Mouse (Mus musculus) megakaryocyte, embryonic 14.5 days (primary cell): ENCODE results near the gene Serpina1e.
"Not testable (repeated sequence)": the region's sequence is repeated elsewhere in the genome, so short reads cannot be mapped to it uniquely, and the experiment has no call there.

ENCODE experiments used
- FLI1 ChIP-seq: IDR thresholded peaks from 2 replicates; pipeline ENCODE4 v1.6.1; 2012; ENCODE audit warnings: low read length, inconsistent platforms, mixed read lengths
- GATA1 ChIP-seq: IDR thresholded peaks from 3 replicates; pipeline ENCODE4 v1.6.1; 2012; ENCODE audit warnings: mixed read lengths, low read length, inconsistent platforms, borderline replicate concordance

DNA sequence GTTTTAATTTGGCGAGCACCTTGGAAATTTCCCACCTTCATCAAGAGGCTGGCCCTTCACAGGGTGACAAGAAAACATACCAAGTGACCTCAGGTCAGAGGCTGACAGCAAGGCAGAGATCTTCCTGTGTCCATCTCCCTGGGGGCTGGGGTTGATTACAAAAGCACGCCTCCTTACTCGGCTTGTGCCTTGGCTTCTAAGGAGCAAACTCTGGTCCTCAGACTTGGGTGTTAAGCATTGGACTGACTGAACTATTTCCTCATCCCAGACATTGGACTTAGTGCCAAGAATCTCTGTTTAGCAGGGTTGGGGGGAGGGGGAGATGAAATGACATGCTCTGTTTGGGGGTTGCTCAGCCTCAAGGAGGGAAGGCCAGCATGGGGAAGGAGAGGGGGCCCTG, 56.8 kb downstream of the Serpina1e start:
- TF ChIP-seq GATA1, FLI1: not testable (repeated sequence)
